Mouse (Mus musculus): Measurements from ENCODE around the gene Apoc1. TPM values are rescaled to one million over a fixed set of nuclear protein-coding genes. Genes with fewer than 3 reads are reported as not detected.
A peak's percentile ranks its signal among the peaks of the same experiment; 100 is the strongest.

Gene Apoc1
- total RNA-seq (2014; rRNA removed) (2.1 and 5.3 TPM in 2 replicates), polyA plus RNA-seq (2015; fragmentation: Nextera tagmentation; extraction: Ambion mirVana) (3.0 and 5.5 TPM in 2 replicates)

DNA sequence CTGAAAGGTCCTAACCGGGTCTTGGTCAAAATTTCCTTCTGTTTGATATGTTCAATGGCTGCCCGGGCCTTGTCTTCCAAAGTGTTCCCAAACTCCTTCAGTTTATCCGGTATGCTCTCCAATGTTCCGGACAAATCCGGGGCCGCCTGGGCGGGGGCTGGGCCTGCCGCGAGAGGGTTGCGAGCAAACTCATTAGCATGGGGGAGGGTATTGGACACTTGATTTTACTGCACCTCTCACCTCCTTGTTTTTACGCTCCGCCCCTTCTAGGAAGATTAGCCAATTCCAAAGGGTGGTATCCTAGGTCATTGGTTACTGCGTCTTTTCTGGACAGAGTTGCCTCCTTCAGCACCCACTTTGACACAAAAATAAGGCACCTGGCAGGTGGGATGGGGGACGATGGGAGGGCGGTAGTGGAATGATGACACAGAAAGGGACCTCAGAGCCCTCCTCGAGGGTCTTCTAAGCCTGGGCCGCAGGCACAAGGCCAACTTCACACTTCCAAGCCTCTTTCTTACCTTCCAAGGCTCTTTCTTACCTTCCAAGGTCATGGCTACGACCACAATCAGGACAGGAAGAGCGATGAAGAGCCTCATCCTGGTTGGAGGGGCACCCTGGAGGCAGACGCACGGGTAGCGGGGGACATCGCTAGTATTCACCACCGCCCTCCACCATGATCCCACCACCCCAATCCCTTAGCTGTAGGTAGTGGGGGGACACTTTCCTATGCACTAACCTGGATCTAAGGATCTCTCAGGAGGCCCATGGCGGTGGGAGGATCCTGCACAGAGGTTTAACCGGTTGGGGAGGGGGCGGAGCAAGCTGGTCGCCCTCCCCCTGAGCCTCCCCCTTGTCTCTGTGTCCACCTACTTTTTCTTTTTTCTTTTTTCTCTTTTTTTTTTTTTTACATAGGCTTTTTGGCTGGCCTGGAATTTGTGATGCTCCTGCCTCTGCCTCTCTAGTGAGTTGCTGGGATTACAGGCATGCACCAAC is at the start of gene Apoc1:
TSS of gene Apoc1 (minus strand) at position 788 of the 993 bp plus-strand sequence.
- TF ChIP-seq CTCF (IDR thresholded peaks at IDR 0.05; ENCODE audit: low read depth), result no peak
- 53% methylated on average over 28 of the region's 28 CpGs for WGBS
- Histone ChIP-seq H3K27ac (ENCODE audit: low read depth, low read length) (peak within 1 kb of the TSS; percentile 36; the same call in 1 of the 2 replicates), H3K36me3 (ENCODE audit: insufficient read depth) (peaks cover 6% of the 10 kb centered on the region; the same call in 1 of the 2 replicates), H3K9me3 (ENCODE audit: low read length) (no peaks in the 10 kb centered on the region), H3K9ac (no peak within 1 kb of the TSS), H3K4me2 (ENCODE audit: low read depth) (no peak within 1 kb of the TSS), H3K4me1 (ENCODE audit: insufficient read depth) (no peaks in the 10 kb centered on the region), H3K4me3 (ENCODE audit: low read depth, low read length) (no peak within 1 kb of the TSS), H3K27me3 (ENCODE audit: insufficient read depth, low read length) (no peaks in the 10 kb centered on the region)
- no peak for DNase-seq
- ATAC-seq, result no peak

DNA sequence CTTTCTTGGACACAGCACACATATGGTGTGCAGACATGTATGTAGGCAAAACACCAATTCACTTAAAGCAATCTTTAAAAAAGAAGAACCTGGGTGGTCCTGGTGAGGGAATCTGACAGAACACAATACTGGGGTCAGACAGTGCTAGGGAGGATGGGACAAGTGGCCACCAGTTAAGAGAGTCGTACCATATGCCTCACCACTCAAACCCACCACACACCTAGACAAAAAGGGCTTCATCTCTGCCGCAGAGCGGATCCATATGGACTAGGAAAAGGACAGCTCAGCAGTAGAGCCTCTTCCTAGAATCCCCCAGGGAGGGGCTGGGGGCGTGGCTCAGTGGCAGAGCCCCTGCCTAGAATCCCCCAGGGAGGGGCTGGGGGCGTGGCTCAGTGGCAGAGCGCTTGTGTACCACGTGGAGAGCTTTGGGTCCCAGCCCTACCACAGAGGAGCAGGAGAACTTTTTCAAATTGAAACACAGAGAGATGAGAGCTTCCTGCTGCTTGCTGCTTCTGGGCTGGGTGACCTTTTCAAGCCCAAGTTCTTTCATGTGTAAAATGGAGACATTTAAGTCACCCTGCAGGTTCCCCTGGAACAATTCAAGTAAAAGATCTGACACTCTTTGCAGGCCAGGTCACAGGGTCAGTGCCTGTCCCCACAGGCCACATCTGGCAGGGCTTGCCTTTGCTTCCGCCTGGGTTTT is 49.0 kb upstream of the Apoc1 start:
- H3K4me1 ChIP-seq (ENCODE audit: insufficient read depth), result no peaks in the 10 kb centered on the region
- DNase-seq (no peak), ATAC-seq (peak; percentile 49)
- WGBS, result 23% methylated on average over 8 of the region's 8 CpGs
- H3K9me3 ChIP-seq (ENCODE audit: low read length), result no peaks in the 10 kb centered on the region
- H3K9ac ChIP-seq, result no peak overlapping the region
- peaks cover 30% of the 10 kb centered on the region for H3K36me3 ChIP-seq (ENCODE audit: insufficient read depth)
- H3K27me3 ChIP-seq (ENCODE audit: insufficient read depth, low read length), result no peaks in the 10 kb centered on the region
- H3K27ac ChIP-seq (ENCODE audit: low read depth, low read length), result no peak overlapping the region
- no peak overlapping the region for H3K4me2 ChIP-seq (ENCODE audit: low read depth)
- no peak for TF ChIP-seq CTCF (IDR thresholded peaks at IDR 0.05; ENCODE audit: low read depth)
- no peak overlapping the region for H3K4me3 ChIP-seq (ENCODE audit: low read depth, low read length)

DNA sequence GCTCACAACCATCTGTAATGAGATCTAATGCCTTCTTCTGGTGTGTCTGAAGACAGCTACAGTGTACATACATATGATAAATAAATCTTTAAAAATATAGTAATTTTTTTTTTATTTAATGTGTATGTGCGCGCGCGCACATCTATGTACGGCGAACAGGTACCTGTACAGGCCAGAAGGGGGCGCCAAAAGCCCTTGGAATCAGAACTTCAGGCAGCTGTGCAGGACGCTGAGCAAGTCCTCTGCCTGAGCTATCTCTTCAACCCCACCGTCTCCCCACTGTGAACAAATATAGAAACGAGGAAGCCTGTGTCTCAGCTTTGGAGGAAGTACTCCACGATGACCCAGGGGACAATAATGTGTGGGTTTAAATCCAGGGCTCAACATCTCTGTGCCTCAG is 47.8 kb upstream of the Apoc1 start:
- no peak for DNase-seq
- Histone ChIP-seq H3K4me1 (ENCODE audit: insufficient read depth) (no peaks in the 10 kb centered on the region), H3K4me3 (ENCODE audit: low read depth, low read length) (no peak overlapping the region), H3K9me3 (ENCODE audit: low read length) (no peaks in the 10 kb centered on the region), H3K4me2 (ENCODE audit: low read depth) (no peak overlapping the region), H3K27ac (ENCODE audit: low read depth, low read length) (no peak overlapping the region), H3K36me3 (ENCODE audit: insufficient read depth) (peaks cover 31% of the 10 kb centered on the region), H3K9ac (no peak overlapping the region), H3K27me3 (ENCODE audit: insufficient read depth, low read length) (no peaks in the 10 kb centered on the region)
- WGBS, result 93% methylated on average over 11 of the region's 11 CpGs
- ATAC-seq, result no peak
- 0 out of 2 replicates have a peak, but pooled peaks have one; percentile 6 for TF ChIP-seq CTCF (IDR thresholded peaks at IDR 0.05; ENCODE audit: low read depth)

DNA sequence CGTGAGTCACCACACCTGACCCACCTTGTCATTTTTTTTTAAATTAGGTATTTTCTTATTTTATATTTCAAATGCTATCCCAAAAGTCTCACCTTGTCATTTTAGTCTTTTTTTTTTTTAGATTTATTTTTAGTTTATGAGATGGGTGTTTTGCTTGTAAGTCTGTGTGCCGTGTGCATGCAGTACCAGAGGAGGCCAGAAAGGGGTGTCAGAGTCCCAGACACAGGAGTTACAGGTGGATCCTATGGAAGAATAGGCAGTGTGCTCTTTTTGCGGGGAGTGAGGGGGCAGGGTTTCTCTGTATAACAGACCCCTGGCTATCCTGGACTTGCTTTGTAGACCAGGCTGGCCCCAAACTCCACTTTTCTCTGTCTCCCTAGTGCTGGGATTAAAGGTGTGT is 46.3 kb upstream of the Apoc1 start:
- DNase-seq, result no peak
- Histone ChIP-seq H3K36me3 (ENCODE audit: insufficient read depth) (peaks cover 40% of the 10 kb centered on the region), H3K27me3 (ENCODE audit: insufficient read depth, low read length) (no peaks in the 10 kb centered on the region), H3K9me3 (ENCODE audit: low read length) (no peaks in the 10 kb centered on the region), H3K4me2 (ENCODE audit: low read depth) (no peak overlapping the region), H3K4me3 (ENCODE audit: low read depth, low read length) (no peak overlapping the region), H3K27ac (ENCODE audit: low read depth, low read length) (no peak overlapping the region), H3K9ac (no peak overlapping the region), H3K4me1 (ENCODE audit: insufficient read depth) (no peaks in the 10 kb centered on the region)
- TF ChIP-seq CTCF (IDR thresholded peaks at IDR 0.05; ENCODE audit: low read depth), result peak; percentile 44
- 87% methylated on average over 3 of the region's 3 CpGs for WGBS
- ATAC-seq, result no peak

DNA sequence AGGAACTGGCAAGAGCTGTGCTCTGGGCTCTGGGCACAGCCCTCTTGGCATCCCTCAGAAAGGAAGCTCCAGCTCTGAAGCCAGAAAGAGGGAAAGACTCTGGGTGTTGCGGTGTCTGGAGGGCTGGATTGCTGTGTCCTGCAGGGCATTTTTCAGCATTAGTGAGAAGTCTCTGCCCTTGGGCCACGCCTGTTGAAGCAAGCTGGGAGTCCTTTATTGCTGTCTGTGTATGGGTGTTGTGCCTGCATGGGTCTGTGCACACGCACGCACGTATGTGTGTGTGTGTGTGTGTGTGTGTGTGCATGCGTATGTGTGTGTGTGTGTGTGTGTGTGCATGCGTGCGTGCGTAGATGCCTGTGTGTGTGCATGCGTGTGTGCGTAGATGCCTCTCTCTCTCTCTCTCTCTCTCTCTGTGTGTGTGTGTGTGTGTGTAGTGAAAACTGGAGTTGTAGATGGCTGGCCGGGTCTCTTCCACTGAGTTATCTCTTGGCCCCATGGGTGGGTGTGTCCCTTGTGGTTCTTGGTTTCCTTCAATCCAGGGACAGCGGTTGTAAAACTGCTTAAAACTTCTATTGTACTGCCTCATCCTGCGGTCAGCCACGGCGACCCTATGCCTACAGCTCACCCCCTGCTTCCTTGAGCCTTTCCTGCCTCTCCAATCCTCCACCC is 44.1 kb upstream of the Apoc1 start:
- no peak for DNase-seq
- ATAC-seq, result no peak
- 92% methylated on average over 16 of the region's 16 CpGs for WGBS
- H3K4me2 ChIP-seq (ENCODE audit: low read depth), result no peak overlapping the region
- no peaks in the 10 kb centered on the region for H3K9me3 ChIP-seq (ENCODE audit: low read length)
- no peaks in the 10 kb centered on the region for H3K4me1 ChIP-seq (ENCODE audit: insufficient read depth)
- no peak overlapping the region for H3K27ac ChIP-seq (ENCODE audit: low read depth, low read length)
- TF ChIP-seq CTCF (IDR thresholded peaks at IDR 0.05; ENCODE audit: low read depth), result no peak
- H3K27me3 ChIP-seq (ENCODE audit: insufficient read depth, low read length), result no peaks in the 10 kb centered on the region
- H3K36me3 ChIP-seq (ENCODE audit: insufficient read depth), result peaks cover 48% of the 10 kb centered on the region
- H3K4me3 ChIP-seq (ENCODE audit: low read depth, low read length), result no peak overlapping the region
- no peak overlapping the region for H3K9ac ChIP-seq

DNA sequence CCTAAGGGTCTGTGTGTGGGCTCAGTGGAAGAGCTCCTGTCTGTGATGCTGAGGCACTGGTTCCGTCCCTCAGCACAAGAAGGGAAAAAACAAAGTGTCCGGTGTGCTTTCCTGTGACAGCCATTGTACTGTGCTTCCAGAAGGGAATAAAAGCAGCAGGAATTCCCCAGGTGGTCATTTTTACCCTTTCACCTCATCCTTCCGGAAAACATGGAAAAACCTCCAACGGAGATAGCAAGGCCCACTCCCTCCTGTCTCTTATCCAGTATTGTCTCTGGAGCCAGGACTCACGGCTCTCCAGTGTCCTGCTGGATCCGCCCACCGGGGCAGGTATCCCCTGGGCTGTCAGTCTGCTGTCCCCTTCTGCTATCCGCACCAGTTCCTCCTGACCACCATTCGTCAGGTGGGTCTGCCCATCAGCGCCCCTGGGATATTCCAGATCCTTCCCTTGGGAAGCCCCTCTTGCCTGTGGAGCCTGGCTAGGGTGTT is 41.8 kb upstream of the Apoc1 start:
- 87% methylated on average over 10 of the region's 10 CpGs for WGBS
- ATAC-seq, result no peak
- peaks cover 67% of the 10 kb centered on the region for H3K36me3 ChIP-seq (ENCODE audit: insufficient read depth)

More for the DNA sequence above, 41.8 kb upstream of the Apoc1 start:
- Histone ChIP-seq H3K4me1 (ENCODE audit: insufficient read depth) (no peaks in the 10 kb centered on the region), H3K4me3 (ENCODE audit: low read depth, low read length) (no peak overlapping the region), H3K9me3 (ENCODE audit: low read length) (no peaks in the 10 kb centered on the region), H3K4me2 (ENCODE audit: low read depth) (no peak overlapping the region), H3K27me3 (ENCODE audit: insufficient read depth, low read length) (no peaks in the 10 kb centered on the region), H3K27ac (ENCODE audit: low read depth, low read length) (no peak overlapping the region), H3K9ac (no peak overlapping the region)
- DNase-seq, result no peak
- TF ChIP-seq CTCF (IDR thresholded peaks at IDR 0.05; ENCODE audit: low read depth), result no peak

Measured in forebrain, postnatal 0 days (tissue).